Mouse (Mus musculus) C2C12 (cell line): Measurements from ENCODE around the gene Max.

Source experiments
- CEBPB ChIP-seq: IDR thresholded peaks from one replicate; pipeline ENCODE4 v1.6.1; 2011; ENCODE audit warnings: low read depth, mild to moderate bottlenecking, control low read depth, moderate library complexity
- CTCF ChIP-seq: IDR thresholded peaks from one replicate; pipeline ENCODE4 v1.5.1; 2011; ENCODE audit not compliant: control insufficient read depth, insufficient read depth, insufficient read length
- FOSL1 ChIP-seq: IDR thresholded peaks from one replicate; pipeline ENCODE4 v1.8.0; 2011; ENCODE audit warnings: mild to moderate bottlenecking, low read length; ENCODE audit not compliant: poor library complexity, insufficient read depth, severe bottlenecking
- MYOG ChIP-seq: IDR thresholded peaks from one replicate; pipeline ENCODE4 v1.6.1; 2011; ENCODE audit not compliant: control insufficient read depth, insufficient read length; ENCODE audit errors: extremely low read depth

- TF ChIP-seq CTCF (no peak), MYOG (no peak), FOSL1 (no peak), CEBPB (no peak)
Observed at GRCm38 (mm10) chr12:76916163-76916562, 45.8 kb downstream of the Max start.
